Mouse (Mus musculus) kidney, adult 9 months (tissue): ENCODE data around the gene Tgm1.
A peak's percentile ranks its signal among the peaks of the same experiment; 100 is the strongest.

Experiments used
- DNase-seq: peaks from one replicate; pipeline ENCODE4 v3.0.0; 2022

The Tgm1 gene

DNA sequence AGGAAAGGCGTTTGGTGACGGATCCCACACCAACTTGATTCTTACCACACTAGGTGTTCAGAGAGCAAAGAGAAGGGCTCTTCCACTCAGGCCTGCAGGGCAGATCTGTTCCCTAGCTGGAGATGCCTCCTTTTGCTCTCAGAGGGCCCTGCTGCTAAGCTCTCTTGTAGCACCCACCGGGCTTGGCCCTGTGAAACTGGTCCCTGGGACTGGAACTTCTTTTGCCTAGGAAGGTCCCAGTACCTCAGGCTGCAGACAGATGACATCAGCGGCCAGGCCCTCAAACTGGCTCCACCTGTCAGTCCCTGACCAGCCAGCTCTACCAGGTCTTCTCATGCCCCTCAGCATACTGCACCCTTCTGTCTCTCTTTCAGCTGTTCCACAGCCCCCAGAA is at the start of gene Tgm1:
Gene Tgm1 (minus strand): TSS at position 198 of the 394 bp plus-strand sequence.
- DNase-seq = no peak

- DNase-seq = no peak
These were observed 49.4 kb upstream of the Tgm1 start for GRCm38 (mm10) chr14:55763166-55763565.

- DNase-seq = peak; percentile 46
These were observed 48.5 kb upstream of the Tgm1 start for GRCm38 (mm10) chr14:55762001-55762821.

DNA sequence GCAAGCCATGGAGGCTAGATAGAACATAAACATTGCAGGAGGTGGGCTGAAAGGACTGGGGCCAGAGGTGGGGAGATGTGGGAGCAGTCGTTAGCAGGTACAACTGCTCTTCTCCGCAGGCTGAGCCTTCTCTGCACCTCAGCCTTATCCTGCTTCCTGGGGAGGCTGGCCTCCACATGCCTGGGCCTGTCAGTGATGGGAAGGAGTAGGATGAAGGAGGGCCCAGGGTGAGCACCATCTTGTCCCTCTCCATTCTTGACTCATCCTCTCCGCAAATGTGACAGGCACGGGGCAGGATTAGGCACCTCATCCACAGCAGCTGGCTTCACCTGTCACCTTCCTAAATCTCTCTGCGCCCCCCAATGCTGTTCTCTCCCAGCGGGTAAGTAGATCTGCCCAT is 47.4 kb upstream of the Tgm1 start, which contains the start of gene Ltb4r2:
Gene Ltb4r2 (plus strand): TSS at position 266 of the 400 bp plus-strand sequence.
- DNase-seq = no peak

GRCm38 (mm10) chr14:55760156-55760555 is 46.4 kb upstream of the Tgm1 start:
- DNase-seq = peak; percentile 96

GRCm38 (mm10) chr14:55758363-55758784 is 44.6 kb upstream of the Tgm1 start, which contains the start of gene Cideb:
TSS of gene Cideb (minus strand) at chr14:55758458.
- DNase-seq = peak; percentile 95

GRCm38 (mm10) chr14:55757566-55757965 is 43.8 kb upstream of the Tgm1 start:
- no peak for DNase-seq

DNA sequence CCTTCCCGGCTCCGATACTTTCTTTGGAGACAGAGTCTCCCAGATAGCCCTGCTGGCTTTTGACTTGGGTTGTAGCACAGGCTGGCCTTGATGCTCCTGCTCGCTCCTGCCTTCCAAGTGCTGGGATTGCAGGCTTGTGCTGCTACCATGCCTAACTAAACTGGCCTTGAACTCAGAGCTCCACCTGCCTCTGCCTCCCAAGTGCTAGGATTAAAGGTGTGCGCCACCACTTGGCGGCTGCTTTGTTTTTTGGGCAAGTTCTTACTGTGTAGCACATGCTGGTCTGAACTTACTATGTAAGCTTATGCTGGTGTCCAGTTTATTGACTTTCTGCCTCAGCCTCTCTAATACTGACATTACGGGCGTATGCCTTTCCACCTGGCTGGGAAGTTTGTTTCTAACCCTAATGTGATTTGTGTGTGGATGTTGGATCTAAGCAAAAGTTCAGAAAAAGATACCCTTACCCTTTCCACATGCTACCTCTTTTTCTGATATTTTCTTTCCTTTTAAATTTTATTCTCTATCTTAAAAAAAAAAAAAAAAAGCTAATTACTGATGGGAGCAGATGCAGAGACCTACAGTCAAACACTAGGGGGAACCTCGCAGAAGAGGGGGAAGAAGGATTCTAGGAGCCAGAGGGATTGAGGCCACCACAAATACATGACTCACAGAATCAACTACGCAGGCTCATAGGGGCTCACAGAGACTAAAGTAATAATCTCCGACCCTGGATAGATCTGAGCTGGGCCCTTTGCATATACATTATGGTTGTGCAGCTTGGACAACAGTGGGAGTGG is 33.5 kb upstream of the Tgm1 start:
- DNase-seq = no peak

- no peak for DNase-seq
These were observed 32.1 kb upstream of the Tgm1 start for GRCm38 (mm10) chr14:55745861-55746237.

- DNase-seq = peak; percentile 91
These were observed 31.6 kb upstream of the Tgm1 start, which contains the start of the genes Dhrs1 and Nop9 for GRCm38 (mm10) chr14:55745180-55745860. TSS of gene Dhrs1 (minus strand) at chr14:55745690. TSS of gene Nop9 (plus strand) at chr14:55745693.

DNA sequence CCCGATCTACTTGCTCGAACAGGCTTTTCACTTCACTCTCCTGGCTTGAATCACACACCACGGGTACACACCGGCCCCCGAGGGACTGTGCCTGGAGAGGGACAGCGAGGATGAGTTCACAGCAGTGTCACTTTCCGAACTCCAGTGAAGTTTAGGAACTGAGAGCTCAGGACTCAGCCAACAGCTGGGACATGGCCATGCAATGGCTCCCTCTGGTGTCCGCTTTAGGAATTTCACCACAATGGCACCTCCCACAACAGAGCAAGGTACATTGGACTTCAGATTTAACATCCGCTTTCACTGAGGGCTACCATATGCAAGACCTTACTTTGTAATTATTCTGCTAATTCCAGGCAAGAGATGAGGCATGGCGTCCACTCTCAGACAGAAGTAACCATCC is 30.0 kb upstream of the Tgm1 start:
- peak; percentile 95 for DNase-seq

GRCm38 (mm10) chr14:55737086-55737687 is 23.5 kb upstream of the Tgm1 start:
- peak; percentile 81 for DNase-seq

- no peak for DNase-seq
These were observed 22.0 kb upstream of the Tgm1 start for GRCm38 (mm10) chr14:55735758-55736157.

GRCm38 (mm10) chr14:55735334-55735733 is 21.6 kb upstream of the Tgm1 start:
- DNase-seq = no peak

DNA sequence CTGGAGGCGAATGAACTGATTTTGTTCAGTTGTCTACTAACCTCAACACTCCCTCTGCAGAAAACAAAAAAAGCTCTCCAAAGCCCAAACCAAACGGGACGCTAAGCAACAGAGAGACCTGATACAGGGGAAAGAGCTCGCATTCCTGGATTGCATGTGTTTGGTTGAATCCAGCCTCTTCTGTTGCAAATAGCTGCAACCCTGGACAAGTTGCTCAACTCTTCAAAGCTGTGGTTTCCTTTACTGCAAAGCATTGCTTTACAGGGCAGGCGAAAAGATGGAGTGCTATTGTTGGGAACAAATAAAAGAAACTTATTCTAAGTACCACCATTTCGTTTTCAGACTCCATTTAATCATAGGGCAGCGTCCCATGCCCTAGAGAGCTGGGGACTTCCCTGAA is 21.1 kb upstream of the Tgm1 start:
- DNase-seq = no peak

DNA sequence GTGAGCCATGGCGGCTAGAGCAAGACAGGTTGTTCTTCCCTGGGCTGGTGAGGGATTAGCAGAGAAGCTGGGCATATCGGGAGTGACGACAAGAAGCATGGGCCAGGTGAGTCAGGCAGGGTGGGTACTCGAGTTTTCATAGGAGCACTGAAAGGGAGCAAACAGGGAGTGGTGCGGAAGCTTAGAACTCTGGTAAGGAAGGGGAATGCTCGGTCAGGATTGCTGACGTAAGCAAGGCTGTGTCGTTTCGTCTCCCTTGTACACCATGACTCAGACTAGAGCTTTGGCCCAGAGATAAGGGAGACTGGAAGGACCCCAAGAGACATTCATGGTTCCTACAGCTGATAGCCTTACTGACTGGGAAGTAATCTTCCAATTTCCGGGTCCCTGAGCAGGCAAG is 20.2 kb upstream of the Tgm1 start:
- no peak for DNase-seq

- DNase-seq = no peak
These were observed 16.9 kb upstream of the Tgm1 start for GRCm38 (mm10) chr14:55730531-55731032.

- DNase-seq = no peak
These were observed 16.4 kb upstream of the Tgm1 start for GRCm38 (mm10) chr14:55730116-55730515.

- DNase-seq = no peak
These were observed 14.4 kb upstream of the Tgm1 start for GRCm38 (mm10) chr14:55727889-55728685.

DNA sequence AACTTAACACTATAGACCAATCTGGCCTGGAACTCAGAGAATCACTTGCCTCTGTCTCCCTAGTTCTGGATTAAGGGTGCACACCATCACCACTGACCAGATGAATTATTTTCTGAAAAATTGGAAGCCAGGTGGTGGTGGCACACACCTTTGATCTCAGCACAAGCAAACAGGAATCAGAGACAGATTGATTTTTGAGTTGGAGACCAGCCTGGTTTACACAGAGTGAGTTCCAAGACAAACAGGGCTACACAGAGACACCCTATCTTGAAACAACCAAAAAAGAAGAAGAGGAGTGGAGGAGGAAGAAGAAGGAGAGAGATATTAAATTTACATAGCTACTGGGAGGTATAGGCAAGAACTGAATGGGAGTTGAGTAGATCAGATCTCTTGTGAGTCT is 12.5 kb upstream of the Tgm1 start:
- no peak for DNase-seq

DNA sequence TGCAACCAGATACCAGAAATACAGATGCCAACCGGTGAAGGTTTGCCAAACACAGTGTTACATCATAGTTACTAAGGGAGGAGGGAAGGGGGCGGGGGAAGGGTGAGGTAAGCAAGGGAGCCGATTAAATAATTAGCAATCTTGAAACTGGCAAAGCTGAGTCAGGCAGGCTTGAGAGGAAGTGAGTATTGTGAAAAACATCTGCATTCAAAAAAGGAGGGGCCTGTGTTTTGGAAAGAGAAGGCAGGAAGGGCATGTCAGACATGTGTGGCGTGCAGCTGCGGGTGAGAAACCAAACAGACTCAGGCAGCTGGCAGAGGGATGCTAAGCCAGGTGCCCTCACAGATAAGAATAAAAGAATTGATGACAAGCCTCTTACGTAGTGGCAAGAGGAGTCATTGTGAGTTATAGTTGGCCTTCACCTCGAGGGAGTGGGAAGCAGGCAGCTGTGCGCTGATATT is 10.7 kb upstream of the Tgm1 start:
- DNase-seq = peak; percentile 75

GRCm38 (mm10) chr14:55723433-55723832 is 9.7 kb upstream of the Tgm1 start:
- no peak for DNase-seq
